Mouse (Mus musculus): ENCODE data around the gene Uqcr11. TPM values are rescaled to one million over a fixed set of nuclear protein-coding genes. Genes with fewer than 3 reads are reported as not detected.

The Uqcr11 gene
- polyA plus RNA-seq, 1 experiment from 2014 or later = 628 TPM

DNA sequence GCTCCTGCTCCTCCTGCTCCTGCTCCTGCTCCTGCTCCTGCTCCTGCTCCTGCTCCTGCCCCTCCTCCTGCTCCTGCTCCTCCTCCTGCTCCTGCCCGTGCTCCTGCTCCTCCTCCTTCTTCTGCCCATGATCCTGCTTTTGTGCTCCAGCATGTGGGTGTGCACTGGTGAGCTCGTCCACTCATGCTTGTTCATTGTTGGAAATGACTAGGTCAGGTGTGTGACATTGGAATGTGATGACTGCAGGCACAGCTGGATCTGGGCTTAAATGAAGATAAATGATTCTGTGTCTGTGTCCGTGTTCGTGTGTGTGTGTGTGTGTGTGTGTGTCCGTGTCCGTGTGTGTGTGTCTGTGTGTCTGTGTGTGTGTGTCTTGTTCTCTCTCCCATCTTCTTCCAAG lies 38.2 kb downstream of the Uqcr11 start:
- Histone ChIP-seq H3K4me2 (no peak overlapping the region), H3K27me3 (replicated peaks) (peaks cover 85% of the 10 kb centered on the region), H3K27ac (no peak overlapping the region), H3K4me3 (no peak overlapping the region), H3K4me1 (peaks cover 7% of the 10 kb centered on the region; the same call in 1 of the 2 replicates), H3K36me3 (no peaks in the 10 kb centered on the region), H3K9ac (no peak overlapping the region), H3K9me3 (replicated peaks) (0 out of 2 replicates have a peak, but pooled peaks cover 5% of the 10 kb centered on the region)
- WGBS (ENCODE audit: insufficient replicate concordance) = 79% methylated on average over 6 of the region's 6 CpGs
- ATAC-seq = no peak

DNA sequence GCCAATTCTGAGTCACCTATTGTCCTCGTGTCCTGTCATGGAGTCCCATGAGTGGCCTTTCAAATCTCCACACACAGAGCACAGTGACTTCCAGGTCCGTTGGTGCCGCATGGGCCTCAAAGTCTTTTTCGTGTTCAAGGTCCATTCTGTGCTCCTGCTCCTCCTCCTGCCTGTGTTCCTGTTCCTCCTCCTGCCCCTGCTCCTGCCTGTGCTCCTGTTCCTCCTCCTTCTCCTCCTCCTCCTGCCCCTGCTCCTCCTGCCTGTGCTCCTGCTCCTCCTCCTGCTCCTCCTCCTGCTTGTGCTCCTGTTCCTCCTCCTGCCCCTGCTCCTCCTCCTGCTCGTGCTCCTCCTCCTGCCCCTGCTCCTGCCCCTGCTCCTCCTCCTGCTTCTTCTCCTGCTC lies 38.7 kb downstream of the Uqcr11 start:
- peaks cover 85% of the 10 kb centered on the region for H3K27me3 ChIP-seq (replicated peaks)
- no peaks in the 10 kb centered on the region for H3K36me3 ChIP-seq
- ATAC-seq = no peak
- no peak overlapping the region for H3K9ac ChIP-seq
- H3K4me2 ChIP-seq = no peak overlapping the region
- H3K4me1 ChIP-seq = peaks cover 7% of the 10 kb centered on the region; the same call in 1 of the 2 replicates
- no peak overlapping the region for H3K27ac ChIP-seq
- 55% methylated on average over 5 of the region's 5 CpGs for WGBS (ENCODE audit: insufficient replicate concordance)
- no peak overlapping the region for H3K4me3 ChIP-seq
- 0 out of 2 replicates have a peak, but pooled peaks cover 5% of the 10 kb centered on the region for H3K9me3 ChIP-seq (replicated peaks)

DNA sequence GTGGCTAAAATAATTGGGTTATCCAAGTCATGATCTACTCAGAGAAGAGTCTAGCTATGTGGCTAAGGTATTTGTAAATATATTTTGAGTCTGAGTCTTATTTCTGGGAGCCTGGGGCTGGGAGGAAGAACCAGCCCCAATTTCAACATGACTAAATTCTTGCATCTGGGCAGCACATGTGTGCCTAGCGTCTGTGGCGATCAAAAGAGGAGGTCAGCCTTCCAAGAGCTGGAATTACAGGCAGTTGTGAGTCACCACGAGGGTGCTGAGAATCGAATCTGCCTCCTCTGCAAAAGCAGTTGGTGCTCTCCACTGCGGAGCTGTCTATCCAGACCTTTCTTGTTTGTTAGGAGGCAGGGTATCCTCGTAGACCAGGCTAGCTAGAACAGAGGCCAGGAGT lies 40.9 kb downstream of the Uqcr11 start:
- Histone ChIP-seq H3K4me3 (no peak overlapping the region), H3K4me1 (no peaks in the 10 kb centered on the region), H3K9ac (no peak overlapping the region), H3K27ac (no peak overlapping the region), H3K36me3 (no peaks in the 10 kb centered on the region), H3K9me3 (replicated peaks) (0 out of 2 replicates have a peak, but pooled peaks cover 5% of the 10 kb centered on the region), H3K27me3 (replicated peaks) (peaks cover 91% of the 10 kb centered on the region), H3K4me2 (no peak overlapping the region)
- 48% methylated on average over 6 of the region's 6 CpGs for WGBS (ENCODE audit: insufficient replicate concordance)
- no peak for ATAC-seq

DNA sequence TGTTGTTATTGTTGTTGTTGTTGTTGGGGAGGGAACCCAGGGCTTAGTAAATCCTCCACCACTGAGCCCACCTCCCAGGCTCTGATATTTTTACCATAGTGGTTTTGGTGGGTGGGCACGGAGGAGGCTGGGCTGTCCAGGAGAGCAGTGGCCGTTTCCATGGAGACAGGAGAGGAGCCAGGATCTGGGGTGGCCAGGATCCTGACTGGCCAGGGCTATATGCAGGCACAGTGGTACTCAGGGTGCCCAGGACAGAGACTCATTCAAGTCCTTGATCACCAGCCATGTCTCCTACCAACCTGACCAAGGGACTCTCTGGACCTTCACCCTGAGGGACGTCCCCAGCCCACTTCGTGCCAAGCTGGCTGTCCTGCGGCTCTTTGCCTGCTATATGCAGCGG lies 42.9 kb downstream of the Uqcr11 start:
- Histone ChIP-seq H3K9me3 (replicated peaks) (0 out of 2 replicates have a peak, but pooled peaks cover 5% of the 10 kb centered on the region), H3K27ac (no peak overlapping the region), H3K4me1 (no peaks in the 10 kb centered on the region), H3K4me3 (no peak overlapping the region), H3K9ac (no peak overlapping the region), H3K4me2 (no peak overlapping the region), H3K27me3 (replicated peaks) (peaks cover 98% of the 10 kb centered on the region), H3K36me3 (no peaks in the 10 kb centered on the region)
- ATAC-seq = no peak
- WGBS (ENCODE audit: insufficient replicate concordance) = 41% methylated on average over 6 of the region's 6 CpGs

DNA sequence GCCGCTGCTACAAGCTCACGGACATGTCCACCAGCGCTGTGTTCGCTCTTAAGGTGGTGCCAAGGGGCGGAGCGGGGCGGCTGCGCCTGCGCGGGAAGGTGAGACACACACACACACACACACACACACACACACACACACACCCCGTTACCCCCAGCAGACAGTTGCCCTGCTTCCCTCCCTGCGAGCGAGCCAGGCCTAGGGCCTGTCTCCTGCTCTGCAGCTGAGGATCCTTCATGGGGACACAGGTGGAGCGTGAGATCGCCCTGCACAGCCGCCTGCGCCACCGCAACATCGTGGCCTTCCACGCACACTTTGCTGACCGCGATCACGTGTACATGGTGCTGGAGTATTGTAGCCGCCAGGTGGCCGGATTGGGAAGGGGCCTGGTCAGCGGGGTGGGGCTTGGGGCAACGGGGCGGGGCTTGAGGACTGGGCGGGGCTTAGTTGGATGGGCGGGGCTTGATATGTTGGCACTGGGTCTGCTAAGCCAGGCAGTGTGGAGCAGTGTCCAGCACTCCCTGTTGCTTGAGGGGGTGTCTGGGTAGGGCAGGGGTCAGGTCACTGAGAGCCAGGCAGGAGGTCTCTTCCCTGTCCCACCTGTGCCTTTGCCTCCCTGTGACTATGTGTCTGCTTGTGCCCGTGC lies 48.5 kb downstream of the Uqcr11 start:
- Histone ChIP-seq H3K9ac (no peak overlapping the region), H3K4me2 (peak overlapping the region; percentile 38), H3K9me3 (replicated peaks) (no peaks in the 10 kb centered on the region), H3K4me1 (peaks cover 18% of the 10 kb centered on the region; the same call in 1 of the 2 replicates), H3K4me3 (peak overlapping the region; percentile 3), H3K36me3 (no peaks in the 10 kb centered on the region), H3K27ac (no peak overlapping the region), H3K27me3 (replicated peaks) (peaks cover 98% of the 10 kb centered on the region)
- WGBS (ENCODE audit: insufficient replicate concordance) = 10% methylated on average over 30 of the region's 31 CpGs
- ATAC-seq = 0 out of 2 replicates have a peak, but pooled peaks have one; percentile 25

DNA sequence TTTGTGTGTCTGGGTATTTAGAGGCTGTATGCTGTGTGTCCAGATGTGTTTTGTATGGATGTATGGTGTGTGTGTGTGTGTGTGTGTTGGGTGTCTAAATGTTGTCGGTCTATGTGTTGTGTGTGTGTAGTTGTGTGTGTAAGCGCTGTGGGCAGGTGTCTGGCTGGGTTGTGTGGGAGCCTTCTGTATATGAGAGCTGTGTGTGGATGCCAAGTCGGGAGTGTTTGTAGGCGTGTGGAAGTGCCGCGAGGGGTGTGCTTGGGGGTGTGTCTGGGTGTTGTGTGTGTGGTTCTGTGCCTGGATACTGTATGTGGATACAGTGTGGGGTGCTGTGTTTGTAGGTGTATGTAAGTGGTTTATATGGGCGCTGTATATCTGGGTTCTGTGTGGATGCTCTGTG lies 49.3 kb downstream of the Uqcr11 start:
- Histone ChIP-seq H3K4me1 (peaks cover 25% of the 10 kb centered on the region; the same call in 1 of the 2 replicates), H3K9me3 (replicated peaks) (no peaks in the 10 kb centered on the region), H3K27me3 (replicated peaks) (peaks cover 98% of the 10 kb centered on the region), H3K36me3 (no peaks in the 10 kb centered on the region), H3K27ac (no peak overlapping the region), H3K9ac (no peak overlapping the region), H3K4me3 (peak overlapping the region; percentile 3; the same call in 1 of the 2 replicates), H3K4me2 (no peak overlapping the region)
- ATAC-seq = 0 out of 2 replicates have a peak, but pooled peaks have one; percentile 5
- WGBS (ENCODE audit: insufficient replicate concordance) = 27% methylated on average over 7 of the region's 7 CpGs

DNA sequence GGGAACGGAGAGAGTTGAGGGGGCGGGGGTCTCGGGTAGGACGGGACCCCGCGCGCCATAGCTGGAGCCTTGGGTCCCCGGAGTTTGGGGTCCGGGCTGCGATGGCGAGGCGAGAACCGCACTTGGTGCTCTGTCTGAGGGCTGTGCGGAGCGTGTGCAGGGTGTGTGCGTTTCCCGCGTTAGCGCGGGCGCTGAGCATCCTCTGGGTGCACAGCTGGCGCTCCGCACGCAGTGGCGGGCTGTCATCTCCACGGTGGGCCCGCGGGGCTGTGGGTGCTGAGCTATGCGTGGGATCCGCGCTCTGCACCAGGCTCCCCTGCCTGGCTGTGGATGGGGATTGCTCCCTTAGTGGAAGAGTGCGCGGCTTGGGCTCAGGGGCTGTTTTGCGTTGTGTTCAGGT lies 49.9 kb downstream of the Uqcr11 start:
- H3K36me3 ChIP-seq = no peaks in the 10 kb centered on the region
- no peak for ATAC-seq
- peak overlapping the region; percentile 46 for H3K4me2 ChIP-seq
- 5% methylated on average over 34 of the region's 34 CpGs for WGBS (ENCODE audit: insufficient replicate concordance)
- no peak overlapping the region for H3K9ac ChIP-seq
- peaks cover 31% of the 10 kb centered on the region; the same call in 1 of the 2 replicates for H3K4me1 ChIP-seq
- H3K4me3 ChIP-seq = peak overlapping the region; percentile 16
- no peak overlapping the region for H3K27ac ChIP-seq
- H3K9me3 ChIP-seq (replicated peaks) = no peaks in the 10 kb centered on the region
- H3K27me3 ChIP-seq (replicated peaks) = peaks cover 100% of the 10 kb centered on the region

DNA sequence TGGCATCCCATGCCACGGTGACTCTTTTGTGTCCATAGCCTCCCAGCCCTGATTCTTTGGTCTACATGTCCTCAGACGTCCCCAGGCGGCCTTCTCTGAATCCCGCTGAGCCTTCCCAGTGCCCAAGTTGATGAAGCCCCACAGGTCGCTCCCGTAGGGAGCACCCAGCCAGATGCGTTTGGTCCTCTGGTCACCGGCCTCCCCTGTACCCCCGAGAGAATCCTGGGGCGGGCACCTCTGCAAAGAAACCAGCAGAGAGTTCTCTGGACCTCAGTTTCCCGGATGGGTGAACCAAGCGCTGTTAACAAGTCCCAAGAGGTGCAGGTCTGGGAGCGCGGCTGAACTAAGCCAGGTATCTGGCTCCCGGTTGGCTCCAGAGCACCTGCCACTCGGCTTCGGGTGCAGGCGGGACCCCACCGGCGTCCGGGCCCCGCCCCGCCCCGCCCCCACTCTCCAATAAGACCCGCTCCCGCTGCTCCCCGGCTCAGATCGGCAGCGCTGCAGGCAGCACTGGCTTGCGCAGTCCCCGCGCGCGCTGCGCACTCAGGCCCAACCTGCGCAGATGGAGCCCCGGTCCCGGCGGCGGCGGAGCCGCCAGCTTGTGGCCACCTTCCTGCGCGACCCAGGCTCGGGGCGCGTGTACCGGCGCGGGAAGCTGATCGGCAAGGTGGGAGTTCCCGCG lies 50.5 kb downstream of the Uqcr11 start, which contains the start of gene Plk5:
Plk5 (plus strand) TSS at position 459 of the 682 bp plus-strand sequence.
- no peaks in the 10 kb centered on the region for H3K36me3 ChIP-seq
- peak within 1 kb of the TSS; percentile 46 for H3K4me2 ChIP-seq
- no peak within 1 kb of the TSS for H3K9ac ChIP-seq
- peak within 1 kb of the TSS; percentile 16 for H3K4me3 ChIP-seq
- WGBS (ENCODE audit: insufficient replicate concordance) = 3% methylated on average over 52 of the region's 53 CpGs
- no peak within 1 kb of the TSS for H3K27ac ChIP-seq
- no peak for ATAC-seq
- peaks cover 32% of the 10 kb centered on the region; the same call in 1 of the 2 replicates for H3K4me1 ChIP-seq
- peaks cover 100% of the 10 kb centered on the region for H3K27me3 ChIP-seq (replicated peaks)
- no peaks in the 10 kb centered on the region for H3K9me3 ChIP-seq (replicated peaks)

DNA sequence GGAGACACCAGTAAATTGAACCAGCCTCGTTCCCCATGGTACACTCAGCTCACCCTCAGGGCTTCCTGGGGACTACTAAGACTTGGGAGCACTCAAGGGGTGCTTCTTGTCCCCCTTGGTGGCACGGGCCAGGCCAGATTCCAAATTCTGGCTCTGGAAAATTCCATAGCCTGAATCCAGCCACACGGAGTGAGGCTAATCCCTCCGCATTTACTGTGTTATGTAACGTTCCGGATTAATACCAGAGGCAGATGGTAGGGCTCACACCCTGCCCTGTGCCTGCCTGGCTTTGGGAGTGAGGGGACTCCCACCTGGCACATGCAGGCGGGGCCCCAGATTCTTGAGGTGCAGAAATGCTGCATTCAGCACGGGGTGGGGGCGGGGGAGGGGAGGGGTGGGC lies 51.2 kb downstream of the Uqcr11 start:
- 16% methylated on average over 9 of the region's 9 CpGs for whole genome bisulfite sequencing (ENCODE audit: insufficient replicate concordance)
- H3K4me1 ChIP-seq = peaks cover 35% of the 10 kb centered on the region
- no peaks in the 10 kb centered on the region for H3K9me3 ChIP-seq (replicated peaks)
- H3K9ac ChIP-seq = no peak overlapping the region
- H3K36me3 ChIP-seq = no peaks in the 10 kb centered on the region
- no peak overlapping the region for H3K4me3 ChIP-seq
- no peak overlapping the region for H3K4me2 ChIP-seq
- no peak for ATAC-seq
- peaks cover 100% of the 10 kb centered on the region for H3K27me3 ChIP-seq (replicated peaks)
- no peak overlapping the region for H3K27ac ChIP-seq

Small RNA genes within 50 kb of the gene (microRNA-seq; reads per million reads assigned to microRNA genes)
- gene Gm22721 = not detected

Other genes with a start within 250 kb of the Uqcr11 start
- gene Cirbp, start 240.8 kb downstream of the Uqcr11 start, polyA plus RNA-seq (2016; fragmentation: Nextera tagmentation; extraction: Ambion mirVana) = 22.1 and 27.3 TPM in 2 replicates
- 14.0 and 16.4 TPM in 2 replicates for gene 1600002K03Rik, start 233.9 kb downstream of the Uqcr11 start, polyA plus RNA-seq (2016; fragmentation: Nextera tagmentation; extraction: Ambion mirVana)
- 3.1 and 3.4 TPM in 2 replicates for gene Efna2, start 227.3 kb downstream of the Uqcr11 start, polyA plus RNA-seq (2016; fragmentation: Nextera tagmentation; extraction: Ambion mirVana)
- gene Mum1, start 180.4 kb downstream of the Uqcr11 start, polyA plus RNA-seq (2016; fragmentation: Nextera tagmentation; extraction: Ambion mirVana) = 33.5 and 35.1 TPM in 2 replicates
- 296 and 312 TPM in 2 replicates for gene Ndufs7, start 157.7 kb downstream of the Uqcr11 start, polyA plus RNA-seq (2016; fragmentation: Nextera tagmentation; extraction: Ambion mirVana)
- gene Gamt, start 145.8 kb downstream of the Uqcr11 start, polyA plus RNA-seq (2016; fragmentation: Nextera tagmentation; extraction: Ambion mirVana) = 43.0 and 50.0 TPM in 2 replicates
- gene Dazap1, start 145.3 kb downstream of the Uqcr11 start, polyA plus RNA-seq (2016; fragmentation: Nextera tagmentation; extraction: Ambion mirVana) = 44.3 and 45.9 TPM in 2 replicates
- 872 and 920 TPM in 2 replicates for gene Rps15, start 114.4 kb downstream of the Uqcr11 start, polyA plus RNA-seq (2016; fragmentation: Nextera tagmentation; extraction: Ambion mirVana)
- 0.17 and 0.22 TPM in 2 replicates for gene Apc2, start 110.9 kb downstream of the Uqcr11 start, polyA plus RNA-seq (2016; fragmentation: Nextera tagmentation; extraction: Ambion mirVana)
- 46.0 and 46.7 TPM in 2 replicates for gene 2310011J03Rik, start 86.3 kb downstream of the Uqcr11 start, polyA plus RNA-seq (2016; fragmentation: Nextera tagmentation; extraction: Ambion mirVana)
- 6.9 and 7.2 TPM in 2 replicates for gene Pcsk4, start 77.3 kb downstream of the Uqcr11 start, polyA plus RNA-seq (2016; fragmentation: Nextera tagmentation; extraction: Ambion mirVana)
- 61.4 and 61.6 TPM in 2 replicates for gene Reep6, start 76.9 kb downstream of the Uqcr11 start, polyA plus RNA-seq (2016; fragmentation: Nextera tagmentation; extraction: Ambion mirVana)
- gene Adamtsl5, start 58.4 kb downstream of the Uqcr11 start, polyA plus RNA-seq (2016; fragmentation: Nextera tagmentation; extraction: Ambion mirVana) = 2.4 and 2.9 TPM in 2 replicates
- 0.06 and 0.10 TPM in 2 replicates for gene Plk5, start 50.4 kb downstream of the Uqcr11 start, polyA plus RNA-seq (2016; fragmentation: Nextera tagmentation; extraction: Ambion mirVana)
- 2.1 TPM in 2 replicates for gene Mex3d, start 19.2 kb downstream of the Uqcr11 start, polyA plus RNA-seq (2016; fragmentation: Nextera tagmentation; extraction: Ambion mirVana)
- 134 and 140 TPM in 2 replicates for gene Mbd3, start 7.3 kb downstream of the Uqcr11 start, polyA plus RNA-seq (2016; fragmentation: Nextera tagmentation; extraction: Ambion mirVana)
- 110 and 115 TPM in 2 replicates for gene Tcf3, start 26.8 kb upstream of the Uqcr11 start, polyA plus RNA-seq (2016; fragmentation: Nextera tagmentation; extraction: Ambion mirVana)
- 0.29 and 0.33 TPM in 2 replicates for gene Onecut3, start 88.0 kb upstream of the Uqcr11 start, polyA plus RNA-seq (2016; fragmentation: Nextera tagmentation; extraction: Ambion mirVana)
- 0.02 and 0.08 TPM in 2 replicates for gene Atp8b3, start 132.3 kb upstream of the Uqcr11 start, polyA plus RNA-seq (2016; fragmentation: Nextera tagmentation; extraction: Ambion mirVana)
- gene Rexo1, start 154.7 kb upstream of the Uqcr11 start, polyA plus RNA-seq (2016; fragmentation: Nextera tagmentation; extraction: Ambion mirVana) = 23.2 and 23.9 TPM in 2 replicates
- 24.0 and 24.7 TPM in 2 replicates for gene Klf16, start 170.5 kb upstream of the Uqcr11 start, polyA plus RNA-seq (2016; fragmentation: Nextera tagmentation; extraction: Ambion mirVana)
- gene Abhd17a, start 183.5 kb upstream of the Uqcr11 start, polyA plus RNA-seq (2016; fragmentation: Nextera tagmentation; extraction: Ambion mirVana) = 86.4 and 88.9 TPM in 2 replicates
- 63.3 and 65.2 TPM in 2 replicates for gene Scamp4, start 196.0 kb upstream of the Uqcr11 start, polyA plus RNA-seq (2016; fragmentation: Nextera tagmentation; extraction: Ambion mirVana)
- 7.0 and 7.4 TPM in 2 replicates for gene Adat3, start 196.1 kb upstream of the Uqcr11 start, polyA plus RNA-seq (2016; fragmentation: Nextera tagmentation; extraction: Ambion mirVana)
- 2.6 and 3.0 TPM in 2 replicates for gene Gm49322, start 199.2 kb upstream of the Uqcr11 start, polyA plus RNA-seq (2016; fragmentation: Nextera tagmentation; extraction: Ambion mirVana)
- 106 TPM in 2 replicates for gene Csnk1g2, start 216.0 kb upstream of the Uqcr11 start, polyA plus RNA-seq (2016; fragmentation: Nextera tagmentation; extraction: Ambion mirVana)